Mouse (Mus musculus) liver (tissue): ENCODE data around the gene Dsp.

Experiments used
- DNase-seq: peaks from one replicate; pipeline ENCODE4 v3.0.0-alpha.2; 2020; ENCODE audit warnings: mixed read lengths

Dsp gene

GRCm38 (mm10) chr13:38151069-38151588 lies at the start of gene Dsp:
Gene Dsp, plus strand, starts transcription at chr13:38151294.
- peak; percentile 58 for DNase-seq

GRCm38 (mm10) chr13:38103406-38103805 lies 47.7 kb upstream of the Dsp start:
- DNase-seq = no peak

- DNase-seq = no peak
Measured at GRCm38 (mm10) chr13:38104501-38104900, 46.6 kb upstream of the Dsp start.

- DNase-seq = no peak
Measured at GRCm38 (mm10) chr13:38109081-38109480, 42.0 kb upstream of the Dsp start.

GRCm38 (mm10) chr13:38122321-38122720 lies 28.8 kb upstream of the Dsp start:
- DNase-seq = no peak

GRCm38 (mm10) chr13:38123666-38124065 lies 27.4 kb upstream of the Dsp start:
- DNase-seq = no peak

- DNase-seq = no peak
Measured at GRCm38 (mm10) chr13:38127683-38128082, 23.4 kb upstream of the Dsp start.

- no peak for DNase-seq
Measured at GRCm38 (mm10) chr13:38128246-38128645, 22.8 kb upstream of the Dsp start.

GRCm38 (mm10) chr13:38129492-38129891 lies 21.6 kb upstream of the Dsp start:
- DNase-seq = no peak

- no peak for DNase-seq
Measured at GRCm38 (mm10) chr13:38130116-38130515, 21.0 kb upstream of the Dsp start.

- DNase-seq = no peak
Measured at GRCm38 (mm10) chr13:38133016-38133528, 18.0 kb upstream of the Dsp start.

GRCm38 (mm10) chr13:38140521-38140920 lies 10.6 kb upstream of the Dsp start:
- DNase-seq = no peak

- DNase-seq = no peak
Measured at GRCm38 (mm10) chr13:38144962-38145713, 6.0 kb upstream of the Dsp start.

GRCm38 (mm10) chr13:38148348-38148747 lies 2.7 kb upstream of the Dsp start:
- DNase-seq = no peak

- peak; percentile 6 for DNase-seq
Measured at GRCm38 (mm10) chr13:38151671-38152428, 756 bp downstream of the Dsp start.

- peak; percentile 23 for DNase-seq
Measured at GRCm38 (mm10) chr13:38152429-38153035, 1.4 kb downstream of the Dsp start.

GRCm38 (mm10) chr13:38155523-38155922 lies 4.4 kb downstream of the Dsp start:
- DNase-seq = no peak

GRCm38 (mm10) chr13:38157635-38158034 lies 6.5 kb downstream of the Dsp start:
- peak; percentile 29 for DNase-seq

- DNase-seq = no peak
Measured at GRCm38 (mm10) chr13:38162002-38162401, 10.9 kb downstream of the Dsp start.

GRCm38 (mm10) chr13:38162668-38163067 lies 11.6 kb downstream of the Dsp start:
- DNase-seq = peak; percentile 39

- DNase-seq = no peak
Measured at GRCm38 (mm10) chr13:38164932-38165331, 13.8 kb downstream of the Dsp start.

GRCm38 (mm10) chr13:38167056-38167455 lies 16.0 kb downstream of the Dsp start:
- DNase-seq = no peak

- no peak for DNase-seq
Measured at GRCm38 (mm10) chr13:38170707-38171144, 19.6 kb downstream of the Dsp start.
